Mouse (Mus musculus) erythroblast, embryonic 14.5 days (primary cell): Measurements from ENCODE around the gene Kif28. TPM values are rescaled to one million over a fixed set of nuclear protein-coding genes. Genes with fewer than 3 reads are reported as not detected.
"Not testable (repeated sequence)": the region's sequence is repeated elsewhere in the genome, so short reads cannot be mapped to it uniquely, and the experiment has no call there.

Experiments used
- H3K27me3 ChIP-seq: 2 replicates; pipeline ENCODE4 v1.6.1; 2012; ENCODE audit warnings: inconsistent platforms; ENCODE audit not compliant: control insufficient read depth
- H3K36me3 ChIP-seq: 2 replicates; pipeline ENCODE4 v1.6.1; 2012; ENCODE audit warnings: mild to moderate bottlenecking, inconsistent platforms; ENCODE audit not compliant: control insufficient read depth
- H3K4me1 ChIP-seq: 2 replicates; pipeline ENCODE4 v1.6.1; 2012; ENCODE audit warnings: inconsistent platforms; ENCODE audit not compliant: control insufficient read depth
- H3K4me3 ChIP-seq: replicated peaks from 2 replicates; pipeline ENCODE3; 2012; ENCODE audit warnings: moderate library complexity, mild to moderate bottlenecking, inconsistent platforms
- H3K9me3 ChIP-seq: 2 replicates; pipeline ENCODE4 v1.6.1; 2012; ENCODE audit warnings: low read length, inconsistent platforms, mixed read lengths; ENCODE audit not compliant: control insufficient read depth
- GATA1 ChIP-seq: IDR thresholded peaks from 2 replicates; pipeline ENCODE4 v1.6.1; 2012; ENCODE audit warnings: low read length, inconsistent platforms, mixed read lengths
- TAL1 ChIP-seq: IDR thresholded peaks from 3 replicates; pipeline ENCODE4 v1.6.1; 2012; ENCODE audit warnings: low read length, inconsistent platforms, mixed read lengths
- polyA plus RNA-seq: library from polyadenylated mRNA; stranded (reverse); fragments of >175 nt; gene quantifications from 2 replicates; pipeline ENCODE4 v1.2.3, GENCODE M21; 2012

Gene Kif28
- polyA plus RNA-seq, 1 experiment, result not detected

GRCm38 (mm10) chr1:179743593-179744193, 1.4 kb downstream of the Kif28 start:
- TF ChIP-seq TAL1, result no peak
- TF ChIP-seq GATA1, result peak; percentile 6; the same call in 1 of the 2 replicates
- no peaks in the 10 kb centered on the region for H3K9me3 ChIP-seq
- no peaks in the 10 kb centered on the region for H3K4me1 ChIP-seq
- no peaks in the 10 kb centered on the region for H3K27me3 ChIP-seq
- H3K4me3 ChIP-seq, result no peak overlapping the region
- H3K36me3 ChIP-seq, result peaks cover 58% of the 10 kb centered on the region

GRCm38 (mm10) chr1:179736483-179736882, 8.6 kb downstream of the Kif28 start:
- TF ChIP-seq TAL1, result no peak
- no peak for TF ChIP-seq GATA1
- no peak overlapping the region for H3K4me3 ChIP-seq
- H3K27me3 ChIP-seq, result peaks cover 4% of the 10 kb centered on the region; the same call in 1 of the 2 replicates
- no peaks in the 10 kb centered on the region for H3K9me3 ChIP-seq
- H3K36me3 ChIP-seq, result no peaks in the 10 kb centered on the region
- peaks cover 4% of the 10 kb centered on the region for H3K4me1 ChIP-seq

GRCm38 (mm10) chr1:179734500-179735474, 10.3 kb downstream of the Kif28 start:
- no peak overlapping the region for H3K4me3 ChIP-seq
- no peaks in the 10 kb centered on the region for H3K9me3 ChIP-seq

GRCm38 (mm10) chr1:179731391-179731790, 13.7 kb downstream of the Kif28 start:
- no peak for TF ChIP-seq GATA1
- TF ChIP-seq TAL1, result no peak
- Histone ChIP-seq H3K27me3 (peaks cover 4% of the 10 kb centered on the region; the same call in 1 of the 2 replicates), H3K36me3 (no peaks in the 10 kb centered on the region), H3K4me3 (no peak overlapping the region), H3K9me3 (peaks cover 5% of the 10 kb centered on the region; the same call in 1 of the 2 replicates), H3K4me1 (peaks cover 4% of the 10 kb centered on the region)

More at GRCm38 (mm10) chr1:179734500-179735474, 10.3 kb downstream of the Kif28 start:
- peaks cover 4% of the 10 kb centered on the region for H3K4me1 ChIP-seq
- H3K27me3 ChIP-seq, result peaks cover 4% of the 10 kb centered on the region; the same call in 1 of the 2 replicates
- H3K36me3 ChIP-seq, result no peaks in the 10 kb centered on the region
- TF ChIP-seq GATA1 (no peak), TAL1 (no peak)

GRCm38 (mm10) chr1:179728661-179729060, 16.4 kb downstream of the Kif28 start:
- H3K27me3 ChIP-seq, result peaks cover 5% of the 10 kb centered on the region
- H3K9me3 ChIP-seq, result peaks cover 5% of the 10 kb centered on the region; the same call in 1 of the 2 replicates
- H3K4me1 ChIP-seq, result no peaks in the 10 kb centered on the region
- TF ChIP-seq TAL1 (no peak), GATA1 (no peak)
- no peak overlapping the region for H3K4me3 ChIP-seq
- H3K36me3 ChIP-seq, result no peaks in the 10 kb centered on the region

GRCm38 (mm10) chr1:179722811-179723469, 22.1 kb downstream of the Kif28 start:
- H3K27me3 ChIP-seq, result peaks cover 14% of the 10 kb centered on the region
- no peaks in the 10 kb centered on the region for H3K9me3 ChIP-seq
- TF ChIP-seq GATA1 (no peak), TAL1 (no peak)
- H3K4me3 ChIP-seq, result no peak overlapping the region
- H3K4me1 ChIP-seq, result no peaks in the 10 kb centered on the region
- no peaks in the 10 kb centered on the region for H3K36me3 ChIP-seq

GRCm38 (mm10) chr1:179715786-179716185, 29.3 kb downstream of the Kif28 start:
- H3K27me3 ChIP-seq, result no peaks in the 10 kb centered on the region
- no peak overlapping the region for H3K4me3 ChIP-seq
- no peak for TF ChIP-seq GATA1
- peaks cover 10% of the 10 kb centered on the region for H3K4me1 ChIP-seq
- no peaks in the 10 kb centered on the region for H3K36me3 ChIP-seq
- peaks cover 14% of the 10 kb centered on the region for H3K9me3 ChIP-seq

- H3K9me3 ChIP-seq, result peaks cover 14% of the 10 kb centered on the region
- H3K4me3 ChIP-seq, H3K36me3 ChIP-seq, H3K27me3 ChIP-seq, H3K4me1 ChIP-seq: not testable (repeated sequence)
Measured at GRCm38 (mm10) chr1:179715289-179715688, 29.8 kb downstream of the Kif28 start.

- H3K4me1 ChIP-seq, result peaks cover 10% of the 10 kb centered on the region
- H3K27me3 ChIP-seq, result no peaks in the 10 kb centered on the region
Measured at GRCm38 (mm10) chr1:179713367-179713766, 31.7 kb downstream of the Kif28 start.

More at GRCm38 (mm10) chr1:179713367-179713766, 31.7 kb downstream of the Kif28 start:
- Histone ChIP-seq H3K4me3 (no peak overlapping the region), H3K36me3 (no peaks in the 10 kb centered on the region), H3K9me3 (peaks cover 14% of the 10 kb centered on the region)
- no peak for TF ChIP-seq GATA1
- no peak for TF ChIP-seq TAL1
